Mouse (Mus musculus): ENCODE measurements around the gene Hadhb. TPM values are rescaled to one million over a fixed set of nuclear protein-coding genes. Genes with fewer than 3 reads are reported as not detected.

The Hadhb gene
- polyA plus RNA-seq, 1 experiment from 2014 or later = 340 TPM

GRCm38 (mm10) chr5:30162339-30162738 is 7.3 kb downstream of the Hadhb start:
- H3K4me1 ChIP-seq (ENCODE audit: control insufficient read depth, insufficient read depth, low read length) = 0 out of 2 replicates have a peak, but pooled peaks cover 7% of the 10 kb centered on the region
- no peak overlapping the region for H3K4me3 ChIP-seq (ENCODE audit: low read length)
- peak overlapping the region; percentile 63 for H3K27ac ChIP-seq (ENCODE audit: low read length)
- 61% methylated on average over 6 of the region's 6 CpGs for WGBS
- no peaks in the 10 kb centered on the region for H3K9me3 ChIP-seq (ENCODE audit: control insufficient read depth, low read length)
- peak overlapping the region; percentile 40; the same call in 1 of the 2 replicates for H3K4me2 ChIP-seq (ENCODE audit: low read depth, low read length)
- no peaks in the 10 kb centered on the region for H3K27me3 ChIP-seq (replicated peaks; ENCODE audit: control insufficient read depth, insufficient read depth, low read length)
- peak; percentile 57; the same call in 1 of the 2 replicates for ATAC-seq
- H3K36me3 ChIP-seq (ENCODE audit: control insufficient read depth, insufficient read depth, low read length) = no peaks in the 10 kb centered on the region
- no peak overlapping the region for H3K9ac ChIP-seq (ENCODE audit: low read depth, low read length)

GRCm38 (mm10) chr5:30165234-30165946 is 10.3 kb downstream of the Hadhb start:
- ATAC-seq = no peak
- Histone ChIP-seq H3K4me2 (ENCODE audit: low read depth, low read length) (no peak overlapping the region), H3K4me1 (ENCODE audit: control insufficient read depth, insufficient read depth, low read length) (peaks cover 12% of the 10 kb centered on the region; the same call in 1 of the 2 replicates), H3K9ac (ENCODE audit: low read depth, low read length) (no peak overlapping the region), H3K36me3 (ENCODE audit: control insufficient read depth, insufficient read depth, low read length) (no peaks in the 10 kb centered on the region), H3K4me3 (ENCODE audit: low read length) (no peak overlapping the region), H3K9me3 (ENCODE audit: control insufficient read depth, low read length) (no peaks in the 10 kb centered on the region), H3K27ac (ENCODE audit: low read length) (peak overlapping the region; percentile 9; the same call in 1 of the 2 replicates), H3K27me3 (replicated peaks; ENCODE audit: control insufficient read depth, insufficient read depth, low read length) (no peaks in the 10 kb centered on the region)
- 70% methylated on average over 5 of the region's 5 CpGs for WGBS

- H3K36me3 ChIP-seq (ENCODE audit: control insufficient read depth, insufficient read depth, low read length) = no peaks in the 10 kb centered on the region
- no peaks in the 10 kb centered on the region for H3K9me3 ChIP-seq (ENCODE audit: control insufficient read depth, low read length)
- H3K4me2 ChIP-seq (ENCODE audit: low read depth, low read length) = no peak overlapping the region
- 0 out of 2 replicates have a peak overlapping the region, but pooled peaks have one; percentile 29 for H3K9ac ChIP-seq (ENCODE audit: low read depth, low read length)
- ATAC-seq = peak; percentile 65
- WGBS = 70% methylated on average over 5 of the region's 5 CpGs
- H3K27ac ChIP-seq (ENCODE audit: low read length) = peak overlapping the region; percentile 86
- H3K27me3 ChIP-seq (replicated peaks; ENCODE audit: control insufficient read depth, insufficient read depth, low read length) = no peaks in the 10 kb centered on the region
- H3K4me3 ChIP-seq (ENCODE audit: low read length) = no peak overlapping the region
- peaks cover 20% of the 10 kb centered on the region; the same call in 1 of the 2 replicates for H3K4me1 ChIP-seq (ENCODE audit: control insufficient read depth, insufficient read depth, low read length)
Measured at GRCm38 (mm10) chr5:30170303-30170940, 15.4 kb downstream of the Hadhb start.

- H3K27ac ChIP-seq (ENCODE audit: low read length) = peak overlapping the region; percentile 47; the same call in 1 of the 2 replicates
- no peaks in the 10 kb centered on the region for H3K9me3 ChIP-seq (ENCODE audit: control insufficient read depth, low read length)
- no peak for ATAC-seq
- H3K4me3 ChIP-seq (ENCODE audit: low read length) = no peak overlapping the region
- no peak overlapping the region for H3K4me2 ChIP-seq (ENCODE audit: low read depth, low read length)
- no peak overlapping the region for H3K9ac ChIP-seq (ENCODE audit: low read depth, low read length)
- no peaks in the 10 kb centered on the region for H3K27me3 ChIP-seq (replicated peaks; ENCODE audit: control insufficient read depth, insufficient read depth, low read length)
- peaks cover 20% of the 10 kb centered on the region; the same call in 1 of the 2 replicates for H3K4me1 ChIP-seq (ENCODE audit: control insufficient read depth, insufficient read depth, low read length)
- peaks cover 7% of the 10 kb centered on the region; the same call in 1 of the 2 replicates for H3K36me3 ChIP-seq (ENCODE audit: control insufficient read depth, insufficient read depth, low read length)
Measured at GRCm38 (mm10) chr5:30172115-30172514, 17.1 kb downstream of the Hadhb start.

DNA sequence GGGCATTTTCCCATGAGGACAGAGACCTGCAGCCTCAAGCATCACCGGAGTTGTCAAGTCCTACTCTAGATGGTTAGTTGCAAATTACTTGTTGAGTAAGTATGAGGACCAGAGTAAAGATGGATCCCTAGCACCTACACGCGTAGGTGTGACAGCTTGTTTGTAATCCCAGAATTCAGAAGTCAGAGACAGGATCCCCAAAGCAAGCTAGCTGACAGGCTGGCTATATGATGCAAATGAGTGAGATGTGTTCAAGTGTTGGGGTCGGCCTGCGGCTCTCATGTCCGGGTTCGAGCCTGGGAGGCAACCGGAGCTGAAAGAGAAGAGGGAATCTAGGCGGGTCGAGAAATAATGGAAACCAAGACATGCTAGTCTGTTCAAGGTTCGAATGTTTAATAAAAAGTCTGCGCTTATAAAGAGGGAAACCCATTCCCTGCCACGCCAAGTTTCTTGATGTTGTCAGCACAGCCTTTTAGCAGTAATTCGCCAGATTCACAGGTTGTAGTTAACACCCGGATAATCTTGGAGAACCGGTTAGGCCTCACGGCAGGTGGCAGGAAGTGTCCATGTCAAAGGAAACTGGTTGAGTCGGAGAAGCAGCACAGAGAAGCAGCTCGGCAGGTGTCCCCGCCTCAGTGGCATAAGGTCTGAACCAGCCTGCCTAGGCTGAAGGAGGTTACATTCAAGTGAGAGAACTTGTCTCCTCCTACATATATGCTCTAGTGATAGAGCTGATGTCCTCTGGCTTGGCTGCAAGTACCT is 18.1 kb downstream of the Hadhb start:
- peak overlapping the region; percentile 27; the same call in 1 of the 2 replicates for H3K27ac ChIP-seq (ENCODE audit: low read length)
- no peak overlapping the region for H3K4me3 ChIP-seq (ENCODE audit: low read length)
- peaks cover 7% of the 10 kb centered on the region; the same call in 1 of the 2 replicates for H3K36me3 ChIP-seq (ENCODE audit: control insufficient read depth, insufficient read depth, low read length)
- H3K4me2 ChIP-seq (ENCODE audit: low read depth, low read length) = no peak overlapping the region
- H3K4me1 ChIP-seq (ENCODE audit: control insufficient read depth, insufficient read depth, low read length) = peaks cover 18% of the 10 kb centered on the region; the same call in 1 of the 2 replicates
- no peak overlapping the region for H3K9ac ChIP-seq (ENCODE audit: low read depth, low read length)
- WGBS = 32% methylated on average over 20 of the region's 20 CpGs
- H3K9me3 ChIP-seq (ENCODE audit: control insufficient read depth, low read length) = no peaks in the 10 kb centered on the region
- no peaks in the 10 kb centered on the region for H3K27me3 ChIP-seq (replicated peaks; ENCODE audit: control insufficient read depth, insufficient read depth, low read length)
- ATAC-seq = peak; percentile 60

DNA sequence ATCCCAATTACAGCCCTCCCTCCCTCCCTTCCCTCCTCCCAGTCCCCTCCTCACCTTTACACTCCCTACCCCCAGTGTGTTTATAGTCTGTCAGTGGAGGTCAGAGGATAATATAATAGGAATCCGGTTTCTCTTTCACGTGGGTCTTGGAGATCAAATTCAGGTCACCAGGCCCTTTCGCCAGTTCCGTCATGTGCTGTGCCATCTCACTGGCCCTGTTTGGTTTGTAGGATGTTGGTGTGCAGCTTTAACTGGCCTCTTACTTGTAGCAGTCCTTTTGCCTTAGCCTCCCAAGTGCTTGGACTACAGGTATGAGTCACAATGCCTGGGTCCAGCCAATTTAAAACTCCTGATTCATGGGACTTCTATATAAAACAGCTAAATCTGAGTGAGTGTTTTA is 20.8 kb downstream of the Hadhb start:
- peaks cover 7% of the 10 kb centered on the region; the same call in 1 of the 2 replicates for H3K36me3 ChIP-seq (ENCODE audit: control insufficient read depth, insufficient read depth, low read length)
- H3K4me3 ChIP-seq (ENCODE audit: low read length) = no peak overlapping the region
- WGBS = 60% methylated on average over 4 of the region's 4 CpGs
- H3K9ac ChIP-seq (ENCODE audit: low read depth, low read length) = no peak overlapping the region
- peaks cover 12% of the 10 kb centered on the region; the same call in 1 of the 2 replicates for H3K4me1 ChIP-seq (ENCODE audit: control insufficient read depth, insufficient read depth, low read length)
- H3K4me2 ChIP-seq (ENCODE audit: low read depth, low read length) = no peak overlapping the region
- ATAC-seq = no peak
- no peak overlapping the region for H3K27ac ChIP-seq (ENCODE audit: low read length)
- H3K27me3 ChIP-seq (replicated peaks; ENCODE audit: control insufficient read depth, insufficient read depth, low read length) = no peaks in the 10 kb centered on the region
- H3K9me3 ChIP-seq (ENCODE audit: control insufficient read depth, low read length) = no peaks in the 10 kb centered on the region

- H3K27ac ChIP-seq (ENCODE audit: low read length) = no peak overlapping the region
- H3K4me2 ChIP-seq (ENCODE audit: low read depth, low read length) = no peak overlapping the region
- H3K9ac ChIP-seq (ENCODE audit: low read depth, low read length) = no peak overlapping the region
- H3K36me3 ChIP-seq (ENCODE audit: control insufficient read depth, insufficient read depth, low read length) = peaks cover 6% of the 10 kb centered on the region; the same call in 1 of the 2 replicates
- H3K9me3 ChIP-seq (ENCODE audit: control insufficient read depth, low read length) = no peaks in the 10 kb centered on the region
- ATAC-seq = no peak
- H3K4me1 ChIP-seq (ENCODE audit: control insufficient read depth, insufficient read depth, low read length) = no peaks in the 10 kb centered on the region
- H3K4me3 ChIP-seq (ENCODE audit: low read length) = no peak overlapping the region
- H3K27me3 ChIP-seq (replicated peaks; ENCODE audit: control insufficient read depth, insufficient read depth, low read length) = no peaks in the 10 kb centered on the region
- WGBS = 94% methylated on average over 12 of the region's 12 CpGs
Measured at GRCm38 (mm10) chr5:30187687-30188485, 32.8 kb downstream of the Hadhb start.

DNA sequence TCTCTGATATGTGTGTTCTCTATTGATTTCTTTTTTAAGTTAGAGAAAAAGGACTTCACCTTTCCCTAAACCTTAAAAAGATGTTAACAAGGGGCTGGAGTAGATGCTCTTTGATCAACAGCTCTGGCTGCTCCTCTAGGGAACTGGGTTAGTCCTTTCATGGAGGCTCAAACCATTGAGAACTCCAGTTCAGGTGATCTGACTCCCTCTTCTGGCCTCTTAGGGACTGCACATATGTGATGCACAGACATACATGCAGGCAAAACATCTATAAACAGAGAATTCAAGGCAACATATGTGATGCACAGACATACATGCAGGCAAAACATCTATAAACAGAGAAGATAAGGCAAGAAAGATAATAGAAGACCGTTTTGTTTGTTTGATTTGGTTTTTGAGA is 37.4 kb downstream of the Hadhb start:
- H3K36me3 ChIP-seq (ENCODE audit: control insufficient read depth, insufficient read depth, low read length) = peaks cover 3% of the 10 kb centered on the region; the same call in 1 of the 2 replicates
- no peak overlapping the region for H3K27ac ChIP-seq (ENCODE audit: low read length)
- no peak overlapping the region for H3K9ac ChIP-seq (ENCODE audit: low read depth, low read length)
- no peaks in the 10 kb centered on the region for H3K27me3 ChIP-seq (replicated peaks; ENCODE audit: control insufficient read depth, insufficient read depth, low read length)
- no peaks in the 10 kb centered on the region for H3K9me3 ChIP-seq (ENCODE audit: control insufficient read depth, low read length)
- ATAC-seq = no peak
- H3K4me3 ChIP-seq (ENCODE audit: low read length) = no peak overlapping the region
- H3K4me1 ChIP-seq (ENCODE audit: control insufficient read depth, insufficient read depth, low read length) = peaks cover 3% of the 10 kb centered on the region; the same call in 1 of the 2 replicates
- H3K4me2 ChIP-seq (ENCODE audit: low read depth, low read length) = no peak overlapping the region
- 74% methylated on average over 1 of the region's 1 CpGs for WGBS
